Mouse (Mus musculus) urinary bladder, postnatal 10 days (tissue): ENCODE data around the gene Ubxn2a.

ENCODE experiments used
- DNase-seq: peaks from one replicate; pipeline ENCODE4 v3.0.0; 2022; ENCODE audit warnings: low spot score

The Ubxn2a gene

GRCm38 (mm10) chr12:4879048-4879447 lies 28.5 kb downstream of the Ubxn2a start:
- no peak for DNase-seq

- DNase-seq = no peak
These were observed 29.2 kb downstream of the Ubxn2a start for GRCm38 (mm10) chr12:4878296-4878783.

GRCm38 (mm10) chr12:4875623-4876022 lies 31.9 kb downstream of the Ubxn2a start:
- no peak for DNase-seq

GRCm38 (mm10) chr12:4874161-4874927 lies 33.2 kb downstream of the Ubxn2a start, which contains the start of gene Mfsd2b:
TSS of gene Mfsd2b (minus strand) at chr12:4874359.
- no peak for DNase-seq

- DNase-seq = no peak
These were observed 34.0 kb downstream of the Ubxn2a start for GRCm38 (mm10) chr12:4873531-4873930.

GRCm38 (mm10) chr12:4872983-4873477 lies 34.5 kb downstream of the Ubxn2a start:
- DNase-seq = no peak

GRCm38 (mm10) chr12:4872273-4872672 lies 35.2 kb downstream of the Ubxn2a start:
- no peak for DNase-seq

GRCm38 (mm10) chr12:4871260-4871659 lies 36.2 kb downstream of the Ubxn2a start:
- DNase-seq = no peak

GRCm38 (mm10) chr12:4868924-4869323 lies 38.6 kb downstream of the Ubxn2a start:
- no peak for DNase-seq

GRCm38 (mm10) chr12:4864338-4864690 lies 43.2 kb downstream of the Ubxn2a start:
- DNase-seq = no peak

- DNase-seq = no peak
These were observed 43.7 kb downstream of the Ubxn2a start for GRCm38 (mm10) chr12:4863654-4864337.

GRCm38 (mm10) chr12:4862672-4863071 lies 44.8 kb downstream of the Ubxn2a start:
- no peak for DNase-seq

GRCm38 (mm10) chr12:4859241-4859914 lies 48.1 kb downstream of the Ubxn2a start:
- no peak for DNase-seq

GRCm38 (mm10) chr12:4856834-4857233 lies 50.7 kb downstream of the Ubxn2a start:
- no peak for DNase-seq

GRCm38 (mm10) chr12:4856160-4856559 lies 51.3 kb downstream of the Ubxn2a start:
- no peak for DNase-seq

GRCm38 (mm10) chr12:4843741-4844140 lies 63.8 kb downstream of the Ubxn2a start:
- no peak for DNase-seq

- DNase-seq = peak; percentile 54
These were observed 64.5 kb downstream of the Ubxn2a start, which contains the start of gene Wdcp for GRCm38 (mm10) chr12:4842890-4843597. TSS of gene Wdcp (plus strand) at chr12:4843303.

- no peak for DNase-seq
These were observed 65.0 kb downstream of the Ubxn2a start for GRCm38 (mm10) chr12:4842456-4842855.

GRCm38 (mm10) chr12:4841392-4841887 lies 66.1 kb downstream of the Ubxn2a start, which contains the start of gene Fkbp1b:
TSS of gene Fkbp1b (minus strand) at chr12:4841591.
- no peak for DNase-seq

- no peak for DNase-seq
These were observed 66.8 kb downstream of the Ubxn2a start for GRCm38 (mm10) chr12:4840741-4841140.

- no peak for DNase-seq
These were observed 67.5 kb downstream of the Ubxn2a start for GRCm38 (mm10) chr12:4840010-4840409.

- no peak for DNase-seq
These were observed 70.5 kb downstream of the Ubxn2a start for GRCm38 (mm10) chr12:4836959-4837358.
